Mouse (Mus musculus) left cerebral cortex, postnatal 14 days (tissue): ENCODE measurements at regions not wholly inside any gene's neighbourhood (a gene's known extent, or its start where the extent isn't known, plus 50 kb on each side); places are given as distances from the start of the nearest gene placed in this dataset.
A peak's percentile ranks its signal among the peaks of the same experiment; 100 is the strongest.
"Not testable (repeated sequence)": the region's sequence is repeated elsewhere in the genome, so short reads cannot be mapped to it uniquely, and the experiment has no call there.

Experiments
- DNase-seq, 2 experiments: peaks; one replicate each; pipeline ENCODE4 v3.0.0; 2021 to 2022; ENCODE audit warnings: low spot score in 2 of 2, mixed read lengths in 1 of 2
- intact Hi-C: fragments of 180-260 bp; cut with DNase I; formaldehyde crosslinking; loops from one replicate; pipeline ENCODE4 v1.15.1; 2025

DNA sequence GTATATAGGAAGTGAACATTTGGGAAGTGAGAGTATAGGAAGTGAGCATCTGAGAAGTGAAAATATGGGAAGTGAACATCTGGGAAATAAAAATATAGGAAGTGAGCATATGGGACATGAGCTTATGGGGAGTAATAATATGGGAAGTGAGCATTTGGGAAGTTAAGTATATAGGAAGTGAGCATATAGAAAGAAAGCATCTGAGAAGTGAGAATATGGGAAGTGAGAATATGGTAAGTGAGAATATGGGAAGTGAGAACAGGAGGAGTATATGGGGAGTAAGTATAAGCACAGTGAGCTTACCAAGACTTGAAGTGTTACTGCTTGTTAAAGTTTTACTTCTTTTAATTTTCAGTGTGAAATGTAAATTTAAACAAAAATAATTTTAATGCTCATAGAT lies 239.3 kb upstream of the Ngly1 start:
- no peak for DNase-seq
- intact Hi-C loops = no loop called here

DNA sequence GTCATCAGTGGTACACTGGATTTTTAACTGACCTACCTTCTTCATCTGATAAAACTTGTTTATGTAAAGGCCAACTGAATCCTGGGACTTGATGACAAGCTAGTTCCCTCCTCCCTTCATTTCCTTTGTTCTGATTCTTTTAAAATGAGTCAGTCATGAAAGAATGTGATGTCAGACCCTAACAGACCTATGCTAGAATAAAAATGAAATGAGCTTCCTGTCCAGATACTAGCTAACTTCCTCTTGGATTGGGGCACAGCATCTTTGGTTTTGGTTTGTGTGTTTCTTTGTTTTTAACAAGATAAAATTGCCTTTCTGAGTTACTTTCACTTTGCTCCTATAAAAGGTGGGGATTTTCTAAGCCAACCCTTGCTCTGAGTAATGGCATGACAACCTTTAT lies 225.2 kb upstream of the Ngly1 start:
- intact Hi-C loops = no loop called here
- no peak for DNase-seq

DNA sequence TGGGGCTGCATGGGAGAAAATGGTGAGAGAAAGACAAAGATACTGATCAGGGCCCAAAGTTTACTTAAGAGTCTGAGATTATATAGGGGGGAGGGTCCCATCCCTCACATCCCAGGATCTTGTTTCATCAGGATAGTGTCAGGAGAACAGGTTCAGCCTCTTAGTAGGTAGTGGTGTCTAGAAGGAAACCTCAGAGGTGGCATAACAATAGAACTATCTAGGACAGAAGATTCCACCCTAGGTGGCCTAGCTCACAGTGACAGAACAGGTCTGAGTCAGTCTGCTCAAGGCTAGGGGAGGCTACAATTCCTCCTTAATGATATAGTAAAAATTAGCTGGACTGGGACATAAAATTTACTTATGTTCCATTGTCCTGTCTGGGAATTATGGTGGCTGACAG lies 211.3 kb upstream of the Ngly1 start:
- no peak for DNase-seq
- intact Hi-C loops = no loop called here

DNA sequence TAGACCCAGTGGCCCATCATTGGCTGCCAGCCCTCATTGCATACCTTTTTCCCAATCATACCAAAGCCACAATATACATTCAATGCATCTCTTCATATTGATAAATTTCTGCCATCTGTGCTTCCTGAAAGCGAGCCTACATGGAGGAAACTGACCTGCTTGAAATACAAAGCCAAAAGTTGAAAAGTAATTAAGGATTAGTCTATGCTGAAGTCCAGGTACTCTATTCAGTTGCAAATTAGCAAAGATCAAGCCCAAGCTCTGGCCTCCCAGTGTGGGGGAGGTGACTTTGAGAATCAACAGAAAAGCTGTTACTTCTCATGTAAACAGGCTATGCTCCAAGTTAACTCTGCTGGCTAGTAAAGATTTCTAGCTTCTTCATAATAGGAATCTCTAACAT lies 210.7 kb upstream of the Ngly1 start:
- intact Hi-C loops = no loop called here
- DNase-seq = no peak

DNA sequence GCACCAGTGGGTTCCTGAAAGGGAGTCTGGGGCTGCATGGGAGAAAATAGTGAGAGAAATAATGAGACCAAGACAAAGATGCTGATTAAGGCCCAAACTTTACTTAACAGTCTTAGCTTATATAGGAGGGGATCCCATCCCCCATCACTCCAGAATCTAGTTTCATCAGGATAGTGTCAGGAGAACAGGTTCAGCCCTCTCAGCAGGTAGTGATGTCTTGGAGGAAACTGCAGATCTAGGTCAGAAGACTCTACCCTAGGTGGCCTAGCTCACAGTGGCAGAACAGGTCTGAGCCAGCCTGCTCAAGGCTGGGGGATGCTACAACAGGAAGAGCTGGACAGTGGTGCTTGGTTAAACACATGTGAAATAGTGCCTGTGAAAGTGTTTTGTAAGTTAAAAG lies 204.6 kb upstream of the Ngly1 start:
- DNase-seq = no peak

DNA sequence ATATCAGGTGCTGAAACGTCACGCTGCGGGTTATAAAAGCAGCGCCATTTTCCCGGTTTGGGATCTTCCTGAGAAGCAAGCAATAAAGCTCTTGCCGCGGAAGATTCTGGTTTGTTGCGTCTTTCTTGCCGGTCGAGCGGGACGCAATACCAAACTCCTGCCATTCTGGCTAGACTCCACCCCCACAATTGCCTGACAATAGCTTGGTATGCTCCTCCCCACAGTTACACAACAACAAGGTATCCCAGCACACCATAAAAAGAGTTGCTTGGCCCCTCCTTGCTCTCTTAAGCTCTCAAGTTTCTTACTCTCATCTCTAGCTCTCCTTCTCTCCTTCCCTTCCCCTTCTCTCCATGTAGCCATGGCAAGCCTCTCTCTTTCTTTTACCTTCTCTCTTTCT lies 176.5 kb upstream of the Ngly1 start:
- DNase-seq = not testable (repeated sequence)

More for the DNA sequence above, 204.6 kb upstream of the Ngly1 start:
- intact Hi-C loops = no loop called here

DNA sequence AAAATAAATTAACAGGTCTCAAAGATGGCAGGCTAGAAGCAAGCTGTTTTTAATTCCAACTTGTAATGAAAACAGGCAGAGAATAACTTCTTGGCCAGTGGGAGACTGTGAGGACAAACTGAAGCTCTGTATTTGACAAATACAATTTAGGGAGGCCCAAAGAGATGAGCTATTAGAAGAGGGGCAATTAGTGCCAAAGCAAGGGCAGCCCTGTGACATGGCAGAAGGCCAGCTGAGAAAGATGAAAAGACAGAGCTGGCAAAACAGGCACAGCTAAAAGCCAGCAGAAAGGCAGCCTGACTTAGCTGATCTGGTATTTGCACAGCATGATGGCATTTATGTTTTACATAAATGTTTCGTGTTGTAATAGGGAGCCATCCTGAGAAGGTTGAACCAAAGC lies 175.0 kb upstream of the Ngly1 start:
- intact Hi-C loops = no loop called here
- peak in 1 of 2 experiments; percentile 4 for DNase-seq

More for the DNA sequence above, 176.5 kb upstream of the Ngly1 start:
- intact Hi-C loops = not testable (repeated sequence)

DNA sequence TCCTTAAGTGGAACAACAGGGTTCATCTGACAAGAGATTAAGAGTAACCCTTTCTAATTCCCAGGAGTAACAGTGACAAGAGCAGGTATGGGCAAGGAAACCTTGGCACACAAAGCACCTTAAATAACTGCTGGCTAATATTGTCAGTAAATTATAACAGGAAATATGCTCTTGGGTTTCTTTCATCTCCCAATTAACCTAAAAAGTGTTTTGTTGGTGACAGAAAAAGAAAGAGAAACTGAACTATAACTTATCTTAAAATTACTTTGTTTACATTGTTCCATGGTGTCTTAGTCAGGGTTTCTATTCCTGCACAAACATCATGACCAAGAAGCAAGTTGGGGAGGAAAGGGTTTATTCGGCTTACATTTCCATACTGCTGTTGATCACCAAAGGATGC lies 170.0 kb upstream of the Ngly1 start:
- intact Hi-C loops = no loop called here
- DNase-seq = no peak

DNA sequence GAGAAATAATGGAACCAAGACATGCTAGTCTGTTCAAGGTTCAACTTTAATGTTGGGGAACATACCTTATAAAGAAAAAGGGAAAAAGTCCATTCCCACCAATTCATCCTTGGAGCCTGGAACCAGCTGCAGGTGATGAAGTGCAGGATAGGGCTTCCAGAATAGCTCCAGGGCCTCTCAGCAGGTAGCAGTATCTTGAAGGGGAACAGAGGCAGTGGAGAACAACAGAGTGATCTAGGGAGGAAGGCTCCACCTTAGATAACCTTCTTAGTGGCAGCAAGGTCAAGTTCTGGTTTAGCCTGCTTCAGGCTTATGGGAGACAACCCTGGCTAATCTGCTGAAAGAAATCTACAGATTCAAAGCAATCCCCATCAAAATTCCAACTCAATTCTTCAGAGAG lies 161.8 kb upstream of the Ngly1 start:
- DNase-seq, intact Hi-C loops: not testable (repeated sequence)

DNA sequence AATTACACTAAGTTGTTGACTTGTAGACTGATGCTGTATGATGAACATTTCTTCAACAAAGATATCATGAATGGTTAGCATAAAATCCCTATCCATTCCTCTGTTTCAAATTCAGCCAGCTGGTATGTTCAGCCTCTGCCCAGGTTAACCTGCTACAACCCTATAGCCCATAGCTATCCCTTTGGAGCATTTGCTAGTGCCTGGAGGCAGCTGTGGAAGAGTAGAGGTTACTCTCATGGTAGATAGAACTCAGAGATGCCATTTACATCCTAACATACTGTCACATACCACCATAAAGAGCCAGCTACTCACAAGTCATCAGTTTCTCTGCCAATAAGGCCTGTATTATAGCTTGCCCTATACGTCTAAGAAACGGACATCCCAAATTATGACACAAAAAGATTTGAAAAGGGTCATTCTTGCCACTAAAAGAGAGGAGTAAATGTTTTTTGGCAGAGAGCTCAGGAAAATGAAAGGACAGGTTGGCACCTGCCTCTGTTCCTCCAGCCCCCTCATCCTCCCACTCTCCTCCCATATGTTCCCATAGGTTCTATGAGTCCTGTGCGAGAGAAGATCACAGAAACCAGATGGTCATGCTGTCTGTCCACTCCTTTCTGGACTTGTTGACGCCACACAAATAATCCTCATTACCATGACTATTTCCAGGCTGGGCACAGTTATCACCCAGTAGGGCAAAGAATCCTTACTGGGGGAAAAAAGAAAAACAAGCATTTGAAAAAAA lies 156.5 kb upstream of the Ngly1 start:
- intact Hi-C loops = no loop called here
- peak in 1 of 2 experiments; percentile 7 for DNase-seq

DNA sequence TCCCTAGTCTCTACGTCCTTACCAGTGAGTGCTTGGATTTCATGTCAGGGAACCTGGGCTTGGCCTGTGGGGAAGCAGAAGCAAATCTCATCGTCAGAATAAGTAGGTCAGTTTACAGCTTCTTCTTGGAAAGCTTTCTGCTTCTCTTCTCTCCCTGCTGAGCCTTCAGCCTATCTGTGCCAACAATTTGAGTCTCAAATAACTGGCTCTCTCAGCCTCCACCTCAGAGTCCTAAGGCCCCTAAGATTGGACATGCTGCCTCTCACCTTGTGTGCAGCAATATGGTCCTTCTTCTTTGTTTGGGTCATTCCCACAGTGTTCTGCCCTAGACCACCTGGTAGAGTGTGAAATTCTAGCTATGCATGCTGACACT lies 156.0 kb upstream of the Ngly1 start:
- intact Hi-C loops = no loop called here

DNA sequence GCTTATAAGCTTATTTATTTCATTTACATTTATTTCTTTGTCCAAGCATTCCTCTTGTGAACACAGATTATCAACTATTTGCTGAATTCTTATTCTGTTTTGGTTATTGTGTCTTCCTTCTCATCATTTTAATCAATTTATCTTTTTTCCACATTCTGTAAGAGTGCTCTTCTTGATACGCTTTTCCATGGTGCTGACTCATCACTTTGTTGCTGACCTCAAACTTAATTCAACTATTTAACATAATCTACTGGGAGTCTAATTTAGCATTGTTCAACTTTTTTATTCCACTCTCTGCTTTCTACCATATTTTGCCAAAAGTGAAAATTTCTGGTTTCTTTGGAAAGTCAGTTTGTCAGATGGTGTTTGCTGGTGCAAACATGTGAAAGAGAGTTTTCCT lies 139.7 kb upstream of the Ngly1 start:
- no peak for DNase-seq
- intact Hi-C loops = no loop called here

More for the DNA sequence above, 156.0 kb upstream of the Ngly1 start:
- DNase-seq = peak in 1 of 2 experiments; percentile 4

DNA sequence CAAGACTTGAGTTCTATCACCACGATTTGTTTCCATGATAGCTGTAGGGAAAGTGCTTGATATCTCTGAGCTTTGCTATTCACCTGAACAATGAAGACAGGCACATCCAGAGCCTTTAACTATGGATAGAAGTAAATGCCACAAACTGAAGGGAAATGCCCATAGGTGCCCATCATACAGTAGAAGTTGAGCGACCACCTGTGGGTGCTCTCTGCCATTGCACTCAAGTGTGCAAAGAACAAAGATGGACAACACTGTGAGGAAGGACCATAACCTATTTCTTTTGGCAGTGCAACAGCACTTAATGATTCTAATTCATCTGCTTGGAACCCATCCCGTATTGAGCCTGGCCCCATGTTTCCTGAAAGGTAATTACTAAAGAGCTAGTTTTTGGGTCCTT lies 116.4 kb upstream of the Ngly1 start:
- intact Hi-C loops = no loop called here

DNA sequence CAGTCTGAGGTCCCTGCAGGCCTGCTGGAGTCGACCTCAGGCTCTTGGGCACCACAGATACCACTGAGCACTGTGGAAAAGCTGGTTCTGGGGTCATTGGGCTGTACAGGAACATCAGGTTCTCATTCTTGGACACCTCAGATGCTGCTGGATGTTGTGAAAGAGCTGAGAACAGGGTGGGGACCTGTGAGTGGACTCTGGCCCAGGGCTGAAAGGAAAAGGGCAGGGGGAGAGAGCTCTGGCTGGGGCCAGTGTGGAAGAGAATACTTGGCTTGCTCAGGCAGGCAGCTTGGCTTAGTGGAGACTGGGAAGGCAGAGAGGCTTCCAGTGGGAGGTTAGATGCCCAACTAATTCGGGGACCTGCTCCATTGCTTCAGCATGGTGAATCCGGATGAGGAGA lies 115.7 kb upstream of the Ngly1 start:
- intact Hi-C loops = no loop called here
- no peak for DNase-seq

More for the DNA sequence above, 116.4 kb upstream of the Ngly1 start:
- no peak for DNase-seq

DNA sequence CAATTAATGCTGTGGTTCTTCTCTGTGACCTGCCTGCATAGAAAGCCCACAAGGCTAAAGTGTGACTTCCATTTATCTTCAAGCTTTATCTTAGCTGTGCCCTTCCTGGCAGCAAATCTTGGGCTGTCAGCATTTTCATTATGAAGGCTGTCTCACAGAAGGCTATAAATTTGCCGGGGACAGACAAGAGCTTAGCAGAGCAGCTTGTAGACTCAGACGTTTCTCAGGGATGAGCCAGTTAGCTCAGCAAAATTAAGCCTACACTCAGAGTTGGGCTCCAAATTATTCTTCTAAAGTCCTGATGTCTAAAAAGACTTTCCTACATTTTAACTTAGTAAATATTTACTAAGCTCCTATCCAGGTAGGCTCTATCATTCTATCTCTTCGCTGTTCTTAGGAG lies 112.9 kb upstream of the Ngly1 start:
- intact Hi-C loops = no loop called here
- DNase-seq = no peak

DNA sequence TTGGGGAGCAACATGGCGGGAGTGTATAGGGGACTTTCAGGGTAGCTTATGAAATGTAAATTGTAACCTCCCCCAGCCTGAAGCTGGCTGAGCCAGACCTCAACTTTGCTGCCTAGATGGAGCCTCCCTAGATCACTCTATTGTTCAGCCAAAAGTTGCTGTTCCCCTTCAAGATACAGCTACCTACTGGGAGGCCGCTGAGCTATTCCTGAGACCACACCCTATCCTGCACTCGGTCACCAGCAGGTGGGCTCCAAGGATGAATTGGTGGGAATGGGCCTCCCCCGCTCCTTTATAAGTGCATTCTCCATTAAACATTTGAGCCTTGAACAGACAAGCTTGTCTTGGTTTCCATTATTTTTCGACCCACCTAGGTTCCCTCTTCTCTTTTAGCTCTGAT lies 104.8 kb upstream of the Ngly1 start:
- intact Hi-C loops = no loop called here

DNA sequence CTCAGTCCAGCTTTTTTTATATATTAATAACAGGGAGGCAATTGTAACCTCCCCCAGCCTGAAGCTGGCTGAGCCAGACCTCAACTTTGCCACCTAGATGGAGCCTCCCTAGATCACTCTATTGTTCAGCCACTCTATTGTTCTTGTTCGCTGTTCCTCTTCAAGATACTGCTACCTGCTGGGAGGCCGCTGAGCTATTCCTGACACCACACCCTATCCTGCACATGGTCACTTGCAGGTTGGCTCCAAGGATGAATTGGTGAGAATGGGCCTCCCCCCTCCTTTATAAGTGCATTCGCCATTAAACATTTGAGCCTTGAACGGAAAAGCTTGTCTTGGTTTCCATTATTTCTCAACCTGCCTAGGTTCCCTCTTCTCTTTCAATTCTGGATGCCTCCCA lies 102.3 kb upstream of the Ngly1 start:
- intact Hi-C loops = no loop called here

More for the DNA sequence above, 104.8 kb upstream of the Ngly1 start:
- DNase-seq = no peak

DNA sequence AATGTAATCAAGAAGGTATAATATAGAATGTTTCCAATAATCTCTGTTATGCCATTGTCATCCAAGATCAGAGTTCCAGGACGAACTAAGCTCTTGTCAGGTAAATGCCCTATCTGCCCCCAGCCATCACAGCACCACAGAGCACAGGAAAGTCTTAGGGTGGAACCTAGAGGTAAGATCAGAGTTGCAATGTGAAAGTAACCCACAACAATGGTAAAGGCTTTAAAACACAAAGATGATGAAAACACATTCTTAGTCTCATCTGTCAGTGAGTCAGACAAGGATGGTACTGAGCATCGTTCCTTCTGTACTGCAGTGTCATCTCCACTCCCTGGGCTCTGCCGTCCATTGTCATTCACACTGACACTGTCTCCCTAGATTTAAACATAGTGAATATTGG lies 97.3 kb upstream of the Ngly1 start:
- no peak for DNase-seq
- intact Hi-C loops = no loop called here

More for the DNA sequence above, 102.3 kb upstream of the Ngly1 start:
- no peak for DNase-seq

DNA sequence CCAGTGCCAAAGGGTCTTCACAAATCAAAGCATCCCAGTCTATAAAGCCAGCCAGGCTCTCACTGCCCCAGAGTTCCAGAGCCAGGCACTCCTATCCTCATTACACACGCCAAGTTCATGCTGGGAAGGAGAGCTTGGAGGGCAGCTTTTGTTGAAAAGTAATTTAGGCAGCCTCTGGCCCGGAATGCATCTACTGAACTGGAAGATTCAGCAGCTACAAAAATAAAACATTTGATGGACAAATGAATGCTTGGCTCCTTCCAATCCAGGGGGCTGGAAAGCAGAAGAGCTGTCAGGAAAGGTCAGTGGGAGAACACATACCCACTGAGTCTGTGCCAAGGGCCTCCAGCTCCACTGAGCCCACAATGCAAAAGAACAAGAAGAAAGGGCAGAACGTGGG lies 96.4 kb upstream of the Ngly1 start:
- intact Hi-C loops = no loop called here
- no peak for DNase-seq

DNA sequence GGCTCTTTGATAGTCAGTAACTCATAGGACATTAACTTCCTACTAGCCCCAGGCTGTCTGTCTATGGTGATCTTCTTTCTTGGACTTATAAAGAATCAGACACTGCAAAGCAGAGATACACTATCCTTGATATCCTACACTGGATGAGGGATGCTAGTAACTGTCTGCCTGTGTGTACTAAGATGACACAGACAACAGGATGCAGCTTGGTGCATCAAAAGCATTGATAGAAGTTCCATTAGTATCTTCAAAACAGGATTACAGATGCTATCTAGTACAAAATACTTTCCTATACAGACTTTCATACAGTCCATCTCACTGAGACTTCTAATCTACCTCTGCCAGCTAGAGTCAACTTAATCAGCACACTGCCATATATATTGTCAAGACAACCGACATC lies 94.0 kb upstream of the Ngly1 start:
- no peak for DNase-seq
- intact Hi-C loops = no loop called here

DNA sequence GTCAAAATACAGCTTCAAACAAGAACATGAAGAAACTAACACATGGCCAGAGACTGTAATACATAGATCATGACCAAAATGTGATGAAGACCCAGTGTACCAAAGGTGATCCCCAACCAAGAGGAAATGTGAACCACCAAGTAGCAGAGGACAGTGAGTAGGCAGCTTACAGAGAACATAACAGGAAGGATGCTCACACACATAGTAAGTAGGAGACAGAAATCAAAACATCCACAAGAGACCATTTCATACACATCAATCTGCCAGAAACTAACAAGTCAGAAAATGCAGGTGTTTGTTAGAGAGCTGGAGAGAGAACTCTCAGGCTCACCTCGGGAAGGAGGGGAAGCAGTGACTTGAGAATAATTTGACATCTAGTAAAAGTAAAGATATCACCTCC lies 78.9 kb upstream of the Ngly1 start:
- intact Hi-C loops = no loop called here
- DNase-seq = no peak

DNA sequence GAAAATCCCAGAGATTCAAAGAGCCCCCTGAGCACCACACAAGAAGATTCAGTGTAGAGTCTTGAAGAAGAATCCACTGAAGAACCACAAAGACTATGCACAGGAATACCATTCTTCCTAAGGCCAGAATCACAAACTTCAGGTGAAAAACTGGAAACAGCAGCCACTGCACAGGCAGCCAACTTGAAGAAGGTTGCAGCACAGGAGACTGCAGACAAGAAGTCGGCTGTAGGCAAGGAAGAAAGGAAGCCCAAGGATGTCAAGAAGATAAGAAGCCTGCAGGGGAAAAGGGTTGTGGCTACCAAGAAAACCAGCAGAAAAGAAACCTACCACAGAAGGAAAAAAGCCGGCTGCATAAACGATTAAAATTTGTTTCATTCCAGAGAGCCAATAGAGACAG lies 76.8 kb upstream of the Ngly1 start:
- intact Hi-C loops = no loop called here
- no peak for DNase-seq
